Mouse (Mus musculus) C2C12 (cell line): Measurements from ENCODE around the gene Egflam.

Experiments
- CEBPB ChIP-seq: IDR thresholded peaks from one replicate; pipeline ENCODE4 v1.6.1; 2011; ENCODE audit warnings: low read depth, mild to moderate bottlenecking, control low read depth, moderate library complexity
- CTCF ChIP-seq: IDR thresholded peaks from one replicate; pipeline ENCODE4 v1.5.1; 2011; ENCODE audit not compliant: control insufficient read depth, insufficient read depth, insufficient read length
- MAX ChIP-seq: IDR thresholded peaks from one replicate; pipeline ENCODE4 v1.6.1; 2011; ENCODE audit warnings: mild to moderate bottlenecking, control low read depth
- USF1 ChIP-seq: IDR thresholded peaks from one replicate; pipeline ENCODE4 v1.6.1; 2011; ENCODE audit warnings: low read depth, mild to moderate bottlenecking, control low read depth, moderate library complexity

DNA sequence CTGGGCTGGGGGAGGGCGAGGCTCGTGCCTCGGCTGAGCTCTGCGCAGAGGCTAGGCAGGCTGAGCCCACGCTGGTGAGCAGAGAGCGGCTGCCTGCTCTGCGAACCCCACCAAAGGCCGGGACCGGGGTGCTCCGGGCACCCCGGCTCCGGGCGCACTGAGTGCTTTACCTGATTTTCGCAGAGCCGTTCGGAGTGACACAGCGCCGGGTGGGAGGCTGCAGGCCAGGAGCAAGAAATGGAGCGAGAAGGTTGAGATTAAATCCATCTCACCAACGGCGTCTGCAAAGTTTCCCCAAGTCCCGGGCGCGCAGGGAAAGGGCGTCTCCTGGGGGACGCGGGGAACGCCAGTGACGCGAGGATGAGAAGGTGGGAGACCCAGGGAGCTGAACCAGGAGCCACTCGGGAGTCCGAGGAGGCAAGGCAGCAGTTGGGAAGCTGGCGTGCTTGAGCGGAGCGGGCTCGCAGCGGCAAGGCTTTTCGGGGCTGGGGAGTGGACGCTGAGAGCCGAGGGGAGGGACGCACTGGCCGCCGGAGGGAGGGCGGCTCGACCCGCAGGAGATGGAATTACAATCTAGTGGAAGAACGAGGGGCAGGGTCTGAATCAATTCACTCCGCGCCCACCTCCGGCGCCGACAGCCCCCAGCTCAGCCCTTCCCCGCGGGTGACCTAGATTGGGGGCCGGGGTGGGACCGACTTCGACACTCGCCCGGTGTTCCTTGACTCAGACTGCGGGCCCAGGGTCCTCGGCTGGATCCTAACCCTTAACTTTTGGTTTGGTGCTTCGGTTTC, at the start of gene Egflam:
- TF ChIP-seq CTCF (no peak), CEBPB (no peak), MAX (no peak), USF1 (no peak)
